Mouse (Mus musculus) intestine, embryonic 14.5 days (tissue): Measurements from ENCODE around the gene Nr2e1. TPM values are rescaled to one million over a fixed set of nuclear protein-coding genes. Genes with fewer than 3 reads are reported as not detected.

Experiments used
- ATAC-seq: fragments of 200-750 bp; cut with Nextera tagmentation; replicated peaks from 2 replicates; pipeline ENCODE4 v1.8.0; 2017; ENCODE audit warnings: low read depth, moderate number of reproducible peaks, moderate TSS enrichment, moderate library complexity; ENCODE audit not compliant: low FRiP score, low TSS enrichment
- DNase-seq: peaks from one replicate; pipeline ENCODE4 v3.0.0-alpha.2; 2018; ENCODE audit warnings: low spot score
- H3K27ac ChIP-seq: fragments of 300-500 bp; sonication (generic); 2 replicates; pipeline ENCODE4 v1.5.1; 2014; ENCODE audit warnings: low read depth, mild to moderate bottlenecking, control low read depth
- H3K27me3 ChIP-seq: fragments of 300-500 bp; sonication (generic); replicated peaks from 2 replicates; pipeline ENCODE4 v1.6.1; 2014; ENCODE audit warnings: low read length, control low read depth; ENCODE audit not compliant: control insufficient read depth, insufficient read depth
- H3K36me3 ChIP-seq: fragments of 300-500 bp; sonication (generic); 2 replicates; pipeline ENCODE4 v1.6.1; 2014; ENCODE audit warnings: low read length, control low read depth; ENCODE audit not compliant: control insufficient read depth, insufficient read depth
- H3K4me1 ChIP-seq: fragments of 300-500 bp; sonication (generic); replicated peaks from 2 replicates; pipeline ENCODE4 v1.6.1; 2014; ENCODE audit warnings: low read length, control low read depth, mixed read lengths; ENCODE audit not compliant: control insufficient read depth, insufficient read depth
- H3K4me2 ChIP-seq: fragments of 300-500 bp; sonication (generic); 2 replicates; pipeline ENCODE4 v1.6.1; 2014; ENCODE audit warnings: low read length
- H3K4me3 ChIP-seq: fragments of 300-500 bp; sonication (generic); 2 replicates; pipeline ENCODE4 v1.5.1; 2014; ENCODE audit warnings: low read depth, low read length, control low read depth, mixed read lengths
- H3K9ac ChIP-seq: fragments of 300-500 bp; sonication (generic); 2 replicates; pipeline ENCODE4 v1.6.1; 2014; ENCODE audit warnings: mild to moderate bottlenecking, low read length
- H3K9me3 ChIP-seq: fragments of 300-500 bp; sonication (generic); 2 replicates; pipeline ENCODE4 v1.6.1; 2016; ENCODE audit warnings: low read length, control low read depth; ENCODE audit not compliant: control insufficient read depth
- WGBS: fragments of 180-500 bp; shearing (Covaris S2); extraction: QIAGEN DNeasy Blood & Tissue Kit; methylation state at CpG from one replicate; pipeline ENCODE4 v1.1.7; 2014; 5-methylcytosine and 5-hydroxymethylcytosine counted together
- polyA plus RNA-seq: library from polyadenylated mRNA; unstranded; fragments of >200 nt; fragmentation: Nextera tagmentation; extraction: Ambion mirVana; gene quantifications from 2 replicates; pipeline ENCODE4 v1.2.1, GENCODE M21; 2014

Gene Nr2e1
- polyA plus RNA-seq, 1 experiment from 2014 or later = not detected

DNA sequence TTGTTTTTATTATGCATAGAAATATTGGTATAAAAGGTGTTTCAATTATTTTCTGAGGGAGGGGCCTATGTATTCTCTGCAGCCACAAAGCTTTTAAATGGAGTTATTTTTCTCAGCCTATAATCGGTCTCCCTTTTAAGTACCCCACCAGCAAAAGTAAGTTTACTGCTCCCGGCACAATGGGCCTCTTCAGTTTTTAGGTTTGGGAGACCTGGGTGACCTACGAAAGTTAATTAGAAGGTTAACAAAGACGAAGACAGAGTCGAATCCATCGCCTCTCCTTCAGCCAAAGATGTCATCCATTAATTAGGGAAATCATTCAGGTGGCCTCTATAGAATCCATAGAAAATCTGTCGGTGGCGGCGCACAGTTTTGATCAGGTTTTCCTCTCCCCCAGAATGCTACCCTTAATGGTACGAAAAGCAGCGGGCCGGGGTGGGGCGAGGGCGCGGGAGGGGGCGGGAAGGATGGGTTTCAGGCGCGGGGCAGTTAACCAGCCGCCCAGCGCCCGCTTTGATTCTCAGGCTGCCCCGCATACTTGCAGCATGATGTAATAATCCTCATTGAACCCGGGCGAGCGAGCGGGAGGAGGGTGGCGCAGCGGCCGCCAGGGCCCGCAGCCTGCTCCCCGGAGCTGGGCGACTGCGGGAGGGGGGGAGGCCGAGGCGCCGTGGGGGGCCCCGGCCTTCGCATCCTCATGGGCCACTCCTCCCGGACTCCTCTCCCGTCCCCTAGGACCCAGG, 30.4 kb upstream of the Nr2e1 start:
- Histone ChIP-seq H3K9me3 (no peaks in the 10 kb centered on the region), H3K4me2 (peak overlapping the region; percentile 68), H3K27ac (no peak overlapping the region), H3K9ac (no peak overlapping the region), H3K36me3 (no peaks in the 10 kb centered on the region), H3K27me3 (peaks cover 82% of the 10 kb centered on the region), H3K4me3 (peak overlapping the region; percentile 24), H3K4me1 (peaks cover 8% of the 10 kb centered on the region)
- DNase-seq (no peak), ATAC-seq (peak; percentile 29; the same call in 1 of the 2 replicates)
- 1% methylated on average over 31 of the region's 40 CpGs for WGBS

DNA sequence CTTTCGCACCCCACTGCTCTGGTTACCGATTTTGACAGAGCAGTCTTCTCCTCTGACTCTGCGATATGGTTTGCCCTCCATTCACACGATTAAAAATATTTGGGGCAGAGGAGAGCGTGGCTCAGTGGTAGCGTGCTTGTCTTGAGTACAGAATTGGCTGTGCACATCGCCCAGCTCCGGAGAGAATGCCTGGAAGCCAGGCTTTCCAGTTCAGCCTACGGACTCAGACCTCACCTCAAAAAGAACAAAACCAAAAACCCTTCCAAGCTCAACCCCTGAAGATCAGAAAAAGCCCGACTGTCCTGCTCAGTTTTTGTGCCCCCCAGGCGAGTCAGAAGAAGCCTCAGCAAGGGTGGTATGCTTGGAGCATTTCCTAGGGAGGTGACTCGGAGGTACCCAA, 29.6 kb upstream of the Nr2e1 start:
- Histone ChIP-seq H3K27me3 (peaks cover 81% of the 10 kb centered on the region), H3K27ac (no peak overlapping the region), H3K4me1 (peaks cover 8% of the 10 kb centered on the region), H3K9me3 (0 out of 2 replicates have a peak, but pooled peaks cover 2% of the 10 kb centered on the region), H3K4me2 (no peak overlapping the region), H3K4me3 (no peak overlapping the region), H3K9ac (no peak overlapping the region), H3K36me3 (no peaks in the 10 kb centered on the region)
- ATAC-seq (no peak), DNase-seq (no peak)
- WGBS = 7% methylated on average over 12 of the region's 12 CpGs

DNA sequence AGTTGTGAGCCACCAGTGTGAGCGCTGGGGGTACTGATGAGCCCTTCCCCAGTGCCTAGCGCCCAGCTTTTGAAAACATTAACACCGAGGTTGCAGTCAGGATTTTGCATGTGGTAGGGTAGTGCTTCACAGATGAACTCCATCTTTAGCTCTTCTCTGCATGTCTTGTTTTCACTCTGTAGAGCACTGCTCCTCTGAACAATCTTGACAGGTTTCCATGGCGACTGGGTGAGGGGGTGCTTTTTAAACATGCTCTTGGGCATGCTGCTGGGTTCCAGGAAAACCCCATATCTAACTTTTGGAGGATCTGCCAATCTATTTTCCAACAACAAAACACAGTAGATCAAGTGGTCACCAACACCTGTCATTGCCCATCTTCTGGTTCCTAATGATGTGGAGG, 23.3 kb upstream of the Nr2e1 start:
- no peaks in the 10 kb centered on the region for H3K36me3 ChIP-seq
- H3K4me1 ChIP-seq = no peaks in the 10 kb centered on the region
- no peak overlapping the region for H3K27ac ChIP-seq
- H3K4me3 ChIP-seq = no peak overlapping the region
- no peak for ATAC-seq
- no peak overlapping the region for H3K9ac ChIP-seq
- no peak for DNase-seq
- no peak overlapping the region for H3K4me2 ChIP-seq
- H3K27me3 ChIP-seq = peaks cover 27% of the 10 kb centered on the region
- H3K9me3 ChIP-seq = peaks cover 12% of the 10 kb centered on the region
- WGBS = 71% methylated on average over 4 of the region's 4 CpGs

DNA sequence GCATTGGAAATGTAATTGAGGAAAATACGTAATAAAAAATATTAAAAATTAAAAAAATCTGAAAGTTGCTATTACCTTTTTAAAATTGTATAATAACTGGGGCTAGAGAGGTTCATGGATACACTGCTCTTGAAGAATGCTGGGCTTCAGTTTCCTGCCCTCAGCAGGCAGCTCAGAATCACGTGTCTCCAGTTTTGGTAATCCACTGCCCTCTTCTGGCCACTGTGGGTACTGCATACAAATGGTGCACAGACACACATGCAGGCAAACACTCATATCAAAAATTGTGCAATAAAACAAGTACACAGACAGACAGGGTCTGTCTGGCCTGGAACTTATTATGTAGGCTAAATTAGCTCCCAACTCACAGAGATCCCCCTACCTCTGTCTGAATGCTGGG, 21.4 kb upstream of the Nr2e1 start:
- ATAC-seq (no peak), DNase-seq (no peak)
- no peak overlapping the region for H3K4me2 ChIP-seq
- H3K27me3 ChIP-seq = peaks cover 16% of the 10 kb centered on the region; the same call in 1 of the 2 replicates
- H3K4me3 ChIP-seq = no peak overlapping the region
- peaks cover 12% of the 10 kb centered on the region for H3K9me3 ChIP-seq
- no peaks in the 10 kb centered on the region for H3K4me1 ChIP-seq
- no peaks in the 10 kb centered on the region for H3K36me3 ChIP-seq
- H3K27ac ChIP-seq = no peak overlapping the region
- 67% methylated on average over 2 of the region's 2 CpGs for WGBS
- no peak overlapping the region for H3K9ac ChIP-seq

DNA sequence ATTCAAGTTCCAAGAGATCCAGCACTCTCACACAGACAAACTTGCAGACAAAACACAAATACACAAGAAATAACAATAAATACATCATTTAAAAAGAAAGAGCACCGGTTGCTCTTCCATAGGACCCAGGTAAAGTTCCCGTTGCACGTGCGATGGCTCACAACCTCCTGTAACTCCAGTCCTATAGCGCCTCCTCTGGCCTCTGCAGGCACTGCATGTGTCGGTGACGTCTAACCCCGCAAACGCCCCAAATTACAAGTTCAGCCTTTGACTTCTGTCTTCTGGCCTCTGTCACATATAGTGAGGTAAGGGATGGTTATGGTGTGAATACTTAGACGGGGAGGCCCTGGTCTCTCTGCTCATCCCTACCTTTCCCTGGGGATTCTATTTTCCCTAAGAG, 18.1 kb upstream of the Nr2e1 start:
- no peak overlapping the region for H3K9ac ChIP-seq
- H3K27me3 ChIP-seq = peaks cover 22% of the 10 kb centered on the region
- peaks cover 5% of the 10 kb centered on the region for H3K9me3 ChIP-seq
- DNase-seq (no peak), ATAC-seq (no peak)
- H3K36me3 ChIP-seq = no peaks in the 10 kb centered on the region
- H3K4me2 ChIP-seq = no peak overlapping the region
- 21% methylated on average over 10 of the region's 10 CpGs for WGBS
- H3K4me3 ChIP-seq = no peak overlapping the region
- no peaks in the 10 kb centered on the region for H3K4me1 ChIP-seq
- H3K27ac ChIP-seq = no peak overlapping the region

DNA sequence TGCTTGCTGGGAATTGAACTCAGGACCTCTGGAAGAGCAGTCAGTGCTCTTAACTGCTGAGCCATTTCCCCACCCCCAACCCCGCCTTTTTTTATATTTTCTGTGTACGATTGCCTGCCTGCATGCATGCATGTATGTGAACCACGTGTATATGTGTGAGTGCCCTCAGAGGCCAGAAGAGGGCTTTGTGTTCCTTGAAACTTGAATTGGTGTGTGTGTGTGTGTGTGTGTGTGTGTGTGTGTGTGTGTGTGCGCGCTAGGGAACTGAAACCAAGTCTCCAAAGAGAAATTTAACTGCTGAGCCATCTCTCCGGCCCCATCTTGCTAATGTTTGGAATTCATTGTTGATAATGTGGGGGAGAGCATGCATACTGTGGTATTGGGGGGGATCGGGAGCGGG, 15.2 kb upstream of the Nr2e1 start:
- Histone ChIP-seq H3K36me3 (no peaks in the 10 kb centered on the region), H3K4me2 (no peak overlapping the region), H3K4me3 (no peak overlapping the region), H3K4me1 (no peaks in the 10 kb centered on the region), H3K9me3 (no peaks in the 10 kb centered on the region), H3K27me3 (peaks cover 50% of the 10 kb centered on the region), H3K27ac (no peak overlapping the region), H3K9ac (no peak overlapping the region)
- DNase-seq = no peak
- ATAC-seq = no peak
- 81% methylated on average over 8 of the region's 8 CpGs for WGBS

DNA sequence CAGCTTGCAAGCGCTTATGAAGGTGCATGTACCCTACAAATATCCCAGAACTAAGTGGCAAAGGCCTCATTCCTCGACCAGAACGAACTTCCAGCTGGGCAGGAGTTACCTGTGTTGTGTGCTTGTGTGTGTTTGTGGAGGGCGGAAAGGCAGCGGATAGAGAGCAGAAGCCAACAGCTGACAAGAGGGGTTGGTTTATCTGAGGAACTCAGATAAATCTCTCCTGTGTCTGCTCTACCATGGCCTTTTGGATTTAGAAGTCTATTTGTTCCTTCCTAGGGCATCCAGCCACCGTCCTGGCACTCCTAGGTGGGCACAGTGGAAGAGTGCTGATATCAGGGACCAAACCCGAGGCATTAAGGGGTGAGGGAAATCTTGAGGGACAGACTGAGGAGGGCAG, 9.8 kb upstream of the Nr2e1 start:
- Histone ChIP-seq H3K27me3 (peaks cover 94% of the 10 kb centered on the region), H3K36me3 (no peaks in the 10 kb centered on the region), H3K4me2 (no peak overlapping the region), H3K4me3 (no peak overlapping the region), H3K9ac (no peak overlapping the region), H3K27ac (no peak overlapping the region), H3K9me3 (no peaks in the 10 kb centered on the region), H3K4me1 (no peaks in the 10 kb centered on the region)
- ATAC-seq (no peak), DNase-seq (no peak)
- 5% methylated on average over 7 of the region's 7 CpGs for WGBS

DNA sequence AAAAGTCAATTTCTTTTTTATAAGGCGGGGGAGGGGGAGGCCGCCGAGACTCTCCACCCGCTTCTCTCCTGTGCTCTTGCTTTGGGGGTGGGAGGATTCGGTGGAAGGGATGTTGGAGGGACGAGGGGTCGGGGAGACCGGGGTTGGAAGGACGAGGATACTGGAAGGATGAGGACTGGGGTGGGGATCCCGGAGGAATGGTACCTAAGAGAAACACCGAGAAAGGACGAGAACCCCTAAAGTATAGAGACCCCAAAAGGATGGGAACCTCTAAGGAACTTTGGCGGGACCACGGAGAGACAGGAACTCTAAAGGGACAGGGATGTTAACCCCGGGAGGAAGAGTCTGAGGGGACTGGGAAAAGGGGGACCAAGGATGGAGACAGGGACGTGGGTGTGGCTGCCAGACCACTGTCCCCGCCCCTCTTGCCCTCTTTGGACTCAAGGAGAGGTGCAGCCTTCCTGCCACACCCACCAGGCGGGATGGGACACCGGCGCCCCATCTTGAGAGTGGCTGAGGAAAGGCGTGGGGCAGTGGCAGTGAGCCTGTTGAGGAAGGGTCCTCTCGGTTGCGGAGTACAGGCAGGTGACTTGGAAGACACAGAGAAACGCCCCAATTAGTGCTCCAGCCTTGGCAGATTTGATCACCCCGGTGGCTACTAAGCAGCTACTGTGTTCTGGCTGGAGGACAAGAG, 8.7 kb upstream of the Nr2e1 start:
- 1% methylated on average over 25 of the region's 25 CpGs for WGBS
- Histone ChIP-seq H3K4me2 (peak overlapping the region; percentile 42), H3K4me1 (no peaks in the 10 kb centered on the region), H3K9me3 (no peaks in the 10 kb centered on the region), H3K27me3 (peaks cover 95% of the 10 kb centered on the region), H3K9ac (no peak overlapping the region), H3K4me3 (peak overlapping the region; percentile 22), H3K27ac (no peak overlapping the region), H3K36me3 (no peaks in the 10 kb centered on the region)
- ATAC-seq = no peak
- no peak for DNase-seq
